Mouse (Mus musculus) inflammation-experienced regulatory T-cells, adult 6 months (primary cell): ENCODE measurements around the gene Lyst. TPM values are rescaled to one million over a fixed set of nuclear protein-coding genes. Genes with fewer than 3 reads are reported as not detected.
"Not testable (repeated sequence)": the region's sequence is repeated elsewhere in the genome, so short reads cannot be mapped to it uniquely, and the experiment has no call there.

Source experiments
- ATAC-seq: one replicate; pipeline ENCODE4 v1.8.0; 2017
- polyA plus RNA-seq, 3 experiments: library from polyadenylated mRNA; unstranded; fragments of 100-300 nt; shearing (Covaris generic); gene quantifications; one replicate each; pipeline ENCODE4 v1.2.1; 2017

Lyst gene
- polyA plus RNA-seq, result 10 to 100 TPM; 13.9 to 18.7 (median 14.4) TPM

GRCm38 (mm10) chr13:13590048-13591011, at the start of gene Lyst:
Gene Lyst, plus strand, starts transcription at chr13:13590397.
- ATAC-seq, result peak; percentile 93

DNA sequence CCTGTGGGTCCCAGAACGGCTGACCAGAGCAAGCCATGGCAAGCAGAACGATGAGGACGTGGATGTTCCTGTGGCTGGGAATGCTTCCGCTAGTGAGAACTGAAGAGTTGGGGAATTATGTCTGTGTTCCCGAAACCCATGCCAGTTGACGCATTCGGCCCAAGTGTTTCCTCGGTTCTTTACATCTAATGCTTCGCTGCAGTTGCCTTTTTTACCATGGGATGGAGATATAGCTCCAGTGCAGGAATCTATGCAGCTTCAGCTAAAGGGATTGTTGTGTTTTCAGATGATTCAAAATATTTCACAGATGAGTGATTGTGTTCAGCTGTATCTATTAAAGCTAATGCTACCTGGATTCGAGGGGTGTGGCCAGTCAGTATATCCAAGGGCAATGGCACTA, 47.1 kb upstream of the Lyst start:
- ATAC-seq, result not testable (repeated sequence)

DNA sequence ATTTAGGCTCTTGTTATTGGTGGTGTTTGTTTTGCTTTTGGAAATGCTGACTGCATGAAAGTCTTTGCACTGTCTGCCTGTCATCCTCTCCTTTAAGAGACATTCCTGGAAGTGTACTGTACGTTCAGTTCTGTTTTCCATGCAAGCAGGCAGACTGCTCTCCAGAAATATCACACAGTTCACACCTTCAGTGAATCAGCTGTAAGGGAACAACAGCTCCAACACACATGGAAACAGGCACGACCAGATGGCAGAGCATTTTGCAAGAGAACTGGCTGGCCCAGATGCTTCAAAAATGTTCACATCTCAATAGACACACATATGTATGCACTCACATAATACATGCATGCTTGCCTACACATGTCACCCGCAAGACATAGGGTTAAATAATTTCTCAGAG, 43.4 kb upstream of the Lyst start:
- ATAC-seq, result no peak

DNA sequence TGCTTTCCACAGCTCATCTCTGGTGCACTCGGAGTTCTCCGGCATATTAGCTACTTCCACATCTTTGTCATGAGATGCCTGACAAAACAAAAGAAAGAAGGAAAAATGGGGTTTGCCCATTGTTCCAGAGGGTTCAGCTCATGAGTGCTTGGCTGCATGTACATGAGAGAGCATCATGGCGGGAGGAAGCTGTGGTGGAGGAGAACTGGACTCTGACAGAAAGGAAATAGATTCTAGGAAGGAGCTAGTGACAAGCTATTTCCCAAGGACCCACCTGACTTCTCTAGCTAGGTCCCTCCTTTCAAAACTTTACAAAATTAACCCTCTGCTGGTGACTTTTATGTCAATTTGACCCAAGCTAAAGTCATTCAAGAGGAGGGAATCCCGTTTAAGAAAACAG, 42.3 kb upstream of the Lyst start:
- ATAC-seq, result no peak

DNA sequence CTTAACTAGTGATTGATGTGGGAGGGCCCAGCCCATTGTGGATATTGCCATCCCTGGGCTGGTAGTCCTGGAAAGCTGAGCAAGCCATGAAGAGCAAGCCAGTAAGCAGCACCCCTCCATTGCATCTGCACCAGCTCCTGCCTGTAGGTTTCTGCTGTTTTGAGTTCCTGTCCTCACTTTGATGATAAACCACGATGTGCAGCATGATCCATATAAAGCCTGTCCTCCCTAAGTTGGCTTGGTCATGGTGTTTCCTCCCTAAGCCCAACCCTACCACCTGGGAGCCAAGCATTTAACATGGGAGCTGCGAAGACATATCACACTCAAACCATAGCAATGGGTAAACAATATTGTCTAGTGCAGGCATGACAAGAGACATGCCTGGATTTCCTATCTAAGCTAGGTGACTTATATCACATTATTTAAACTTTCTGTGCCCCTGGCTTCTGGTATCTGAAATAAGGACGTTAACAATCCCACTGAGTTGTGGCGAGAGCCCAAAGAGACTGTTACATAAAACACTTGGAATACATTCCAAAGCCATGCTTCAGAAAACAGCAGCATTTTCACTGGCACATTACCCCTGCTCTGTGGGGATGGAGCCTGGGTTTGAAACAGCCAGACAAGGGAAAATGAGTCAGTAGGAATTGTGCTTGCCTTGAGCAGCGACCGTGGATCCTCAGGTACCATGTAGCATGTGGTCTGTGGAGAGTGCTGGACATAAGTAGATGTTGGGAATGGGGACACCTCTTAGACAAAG, 41.6 kb upstream of the Lyst start:
- no peak for ATAC-seq

- no peak for ATAC-seq
Observed at GRCm38 (mm10) chr13:13549687-13550660, 40.2 kb upstream of the Lyst start.

DNA sequence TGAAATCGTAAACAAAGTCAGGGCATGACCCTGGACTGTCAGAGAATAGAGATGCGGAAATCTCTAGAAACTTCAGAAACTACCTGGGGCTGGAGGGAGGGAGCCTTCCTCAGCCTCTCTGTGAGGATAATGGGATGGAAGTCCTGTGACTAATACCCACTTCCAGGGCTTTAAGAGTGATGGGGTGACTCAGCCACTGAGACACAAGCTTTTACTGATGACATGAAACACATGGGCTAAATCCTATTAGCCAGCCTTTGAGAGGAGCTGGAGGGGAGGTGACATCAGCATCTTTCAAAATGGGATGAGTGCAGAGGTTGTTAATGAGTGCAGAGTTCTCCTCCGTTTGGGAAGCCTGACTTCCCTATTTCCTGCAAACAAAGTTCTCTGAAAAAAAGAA, 38.2 kb upstream of the Lyst start:
- ATAC-seq, result no peak

DNA sequence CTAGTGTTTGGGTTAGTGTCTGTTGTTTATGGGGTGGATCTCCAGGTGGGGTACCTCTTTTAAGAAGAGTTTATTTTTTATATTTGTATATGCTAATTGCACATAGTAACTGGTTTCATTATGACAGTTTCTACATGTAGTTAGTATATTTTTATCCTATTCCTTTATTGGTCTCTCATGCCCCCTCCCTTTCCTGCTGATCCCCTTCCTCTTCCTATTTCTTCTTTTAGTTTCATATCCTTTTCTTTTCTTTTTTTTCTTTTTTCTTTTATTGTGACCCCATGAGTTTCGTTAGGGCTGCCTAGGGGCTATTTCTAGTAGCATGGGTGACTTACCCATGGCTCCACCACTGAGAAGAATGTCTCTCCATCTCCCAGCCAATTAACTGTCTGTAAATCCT, 36.5 kb upstream of the Lyst start:
- no peak for ATAC-seq

DNA sequence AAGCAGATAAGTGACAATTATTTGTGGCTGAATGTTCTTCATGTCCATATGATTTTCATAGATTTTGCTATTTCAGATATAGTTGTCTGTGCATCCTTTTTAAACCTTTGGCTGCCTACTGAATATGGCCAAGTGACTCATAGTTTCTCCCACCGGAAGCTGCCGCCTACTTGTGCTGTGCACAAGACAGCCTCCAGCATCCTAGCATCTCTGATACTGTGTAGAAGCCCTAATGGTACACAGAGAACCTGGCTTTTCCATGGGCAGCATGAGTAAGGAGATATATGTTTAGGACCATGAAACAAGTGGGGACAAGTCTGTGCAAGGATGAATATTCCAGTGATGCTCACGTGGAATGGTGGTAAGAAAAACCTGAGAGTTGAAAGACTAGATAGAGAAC, 35.0 kb upstream of the Lyst start:
- ATAC-seq, result peak; percentile 62

DNA sequence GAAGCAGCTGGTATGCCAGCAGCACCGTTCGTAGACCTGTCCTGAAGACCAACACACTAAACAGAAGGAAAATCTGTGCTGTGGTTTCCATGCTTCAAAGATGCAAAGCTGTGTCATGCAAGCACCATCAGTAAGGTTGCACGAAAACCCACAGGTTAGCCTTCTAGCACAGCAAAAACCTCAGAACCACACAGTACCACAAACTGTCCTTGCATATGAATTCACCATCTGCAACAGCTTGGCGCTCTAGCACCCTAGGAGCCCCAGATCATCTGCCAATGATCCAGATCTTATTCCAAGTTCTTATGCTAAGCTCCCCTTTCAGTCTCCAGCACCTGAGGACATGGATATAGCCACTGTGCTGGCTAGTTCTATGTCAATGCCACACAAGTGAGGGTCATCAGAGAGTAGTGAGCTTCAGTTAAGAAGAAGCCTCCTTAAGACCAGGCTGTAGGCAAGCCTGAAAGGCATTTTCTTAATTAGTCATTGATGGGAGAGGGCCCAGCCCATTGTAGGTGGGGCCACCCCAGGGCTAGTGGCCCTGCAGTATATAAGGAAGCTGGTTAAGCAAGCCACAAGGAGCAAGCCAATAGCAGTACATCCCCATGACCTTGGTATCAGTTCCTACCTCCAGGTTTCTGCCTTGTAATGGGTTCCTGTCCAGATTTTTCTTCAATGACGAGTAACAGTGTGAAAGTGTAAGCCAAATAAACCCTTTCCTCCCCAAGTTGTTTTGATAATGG, 33.0 kb upstream of the Lyst start:
- no peak for ATAC-seq

- ATAC-seq, result no peak
Observed at GRCm38 (mm10) chr13:13558251-13558650, 31.9 kb upstream of the Lyst start.

- ATAC-seq, result no peak
Observed at GRCm38 (mm10) chr13:13558900-13559299, 31.3 kb upstream of the Lyst start.

GRCm38 (mm10) chr13:13562571-13562970, 27.6 kb upstream of the Lyst start:
- ATAC-seq, result no peak

- ATAC-seq, result peak; percentile 1
Observed at GRCm38 (mm10) chr13:13564116-13564515, 26.1 kb upstream of the Lyst start.

GRCm38 (mm10) chr13:13564541-13564940, 25.7 kb upstream of the Lyst start:
- peak; percentile 100 for ATAC-seq

DNA sequence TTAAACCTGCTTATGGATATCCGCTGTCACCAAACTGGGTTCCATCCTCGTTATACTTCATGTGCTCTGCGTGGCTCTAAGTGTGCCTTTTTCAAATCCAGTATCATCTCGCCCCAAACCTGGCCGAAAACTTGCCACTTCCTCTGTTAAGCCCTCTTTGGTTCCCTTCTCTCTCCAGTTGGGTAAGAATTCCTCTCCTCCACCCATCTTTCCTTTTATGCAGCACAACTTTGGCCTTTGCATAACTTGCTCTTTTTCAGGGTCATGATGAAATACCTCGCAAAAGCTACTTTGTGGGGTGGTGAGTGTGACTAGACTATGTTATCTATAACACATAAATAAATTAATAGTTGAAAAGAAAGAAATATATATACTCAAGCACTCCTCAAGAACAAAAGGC, 22.6 kb upstream of the Lyst start:
- no peak for ATAC-seq

DNA sequence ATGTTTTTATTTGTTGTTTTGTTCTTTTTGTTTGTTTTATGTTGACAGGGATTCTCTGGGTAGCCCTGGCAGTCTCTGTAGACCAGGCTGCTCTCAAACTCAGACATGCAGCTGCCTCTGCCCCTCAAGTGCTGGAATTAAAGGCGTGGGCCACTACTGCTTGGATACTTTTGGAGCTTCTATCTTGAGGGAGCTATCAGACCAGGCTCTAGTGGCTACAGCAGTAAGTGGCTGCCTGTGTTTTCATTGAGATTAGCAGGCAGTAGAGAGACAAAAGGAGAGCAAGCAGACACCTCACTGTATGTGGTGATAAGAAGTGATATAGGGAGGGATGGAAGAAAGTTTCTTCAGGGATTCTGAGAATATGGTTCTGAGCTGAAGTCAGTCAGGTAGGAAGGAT, 21.4 kb upstream of the Lyst start:
- ATAC-seq, result no peak

GRCm38 (mm10) chr13:13569603-13570002, 20.6 kb upstream of the Lyst start:
- no peak for ATAC-seq

GRCm38 (mm10) chr13:13572060-13572835, 17.9 kb upstream of the Lyst start:
- peak; percentile 75 for ATAC-seq

- ATAC-seq, result no peak
Observed at GRCm38 (mm10) chr13:13572941-13573340, 17.3 kb upstream of the Lyst start.
